Mouse (Mus musculus) thymus, adult 2 months (tissue): ENCODE measurements at regions not wholly inside any gene's neighbourhood (a gene's known extent, or its start where the extent isn't known, plus 50 kb on each side); places are given as distances from the start of the nearest gene placed in this dataset.

Experiments used
- DNase-seq: peaks from one replicate; pipeline ENCODE4 v3.0.0; 2021
- H3K27ac ChIP-seq: fragments of 200-500 bp; 2 replicates; pipeline ENCODE4 v1.5.1; 2012; ENCODE audit warnings: low read length, control low read depth; ENCODE audit not compliant: control insufficient read depth, insufficient read depth
- H3K27me3 ChIP-seq: fragments of 200-500 bp; 2 replicates; pipeline ENCODE4 v1.6.1; 2012; ENCODE audit warnings: mild to moderate bottlenecking, low read length, moderate library complexity, mixed read lengths; ENCODE audit not compliant: control insufficient read depth, insufficient read depth
- H3K36me3 ChIP-seq: fragments of 200-500 bp; 2 replicates; pipeline ENCODE4 v1.6.1; 2012; ENCODE audit warnings: mild to moderate bottlenecking, low read length, moderate library complexity; ENCODE audit not compliant: control insufficient read depth, insufficient read depth
- H3K4me1 ChIP-seq: fragments of 200-500 bp; replicated peaks from 2 replicates; pipeline ENCODE4 v1.6.1; 2012; ENCODE audit warnings: low read length; ENCODE audit not compliant: control insufficient read depth, insufficient read depth
- H3K4me3 ChIP-seq: fragments of 200-500 bp; 2 replicates; pipeline ENCODE4 v1.5.1; 2012; ENCODE audit warnings: mild to moderate bottlenecking, low read length, control low read depth, moderate library complexity; ENCODE audit not compliant: control insufficient read depth, insufficient read depth
- CTCF ChIP-seq: fragments of 200-500 bp; IDR thresholded peaks from 2 replicates; pipeline ENCODE4 v1.5.1; 2012; ENCODE audit warnings: mild to moderate bottlenecking, control low read depth, low read length, moderate library complexity, borderline replicate concordance; ENCODE audit not compliant: control insufficient read depth, poor library complexity, insufficient read depth; ENCODE audit errors: extremely low read depth
- POLR2A ChIP-seq: fragments of 200-500 bp; IDR thresholded peaks from 2 replicates; pipeline ENCODE4 v1.6.1; 2012; ENCODE audit warnings: mild to moderate bottlenecking, low read length, control low read depth, moderate library complexity; ENCODE audit not compliant: control insufficient read depth, poor library complexity, insufficient read depth; ENCODE audit errors: extremely low read depth
- WGBS: fragments of 180-500 bp; shearing (Covaris S2); methylation state at CpG from one replicate; pipeline ENCODE4 v1.1.7; 2018; 5-methylcytosine and 5-hydroxymethylcytosine counted together

GRCm38 (mm10) chr4:124400136-124400675 lies 210.4 kb downstream of the 3100002H09Rik start:
- 80% methylated on average over 6 of the region's 6 CpGs for WGBS

GRCm38 (mm10) chr4:124398354-124398753 lies 212.2 kb downstream of the 3100002H09Rik start:
- TF ChIP-seq POLR2A, result no peak
- TF ChIP-seq CTCF, result no peak
- H3K27ac ChIP-seq, result no peak overlapping the region
- no peaks in the 10 kb centered on the region for H3K36me3 ChIP-seq
- no peak for DNase-seq
- no peak overlapping the region for H3K4me3 ChIP-seq
- H3K27me3 ChIP-seq, result no peaks in the 10 kb centered on the region
- 26% methylated on average over 9 of the region's 9 CpGs for WGBS
- no peaks in the 10 kb centered on the region for H3K4me1 ChIP-seq

More at GRCm38 (mm10) chr4:124400136-124400675, 210.4 kb downstream of the 3100002H09Rik start:
- TF ChIP-seq POLR2A (no peak), CTCF (no peak)
- DNase-seq, result no peak
- H3K27me3 ChIP-seq, result no peaks in the 10 kb centered on the region
- H3K36me3 ChIP-seq, result no peaks in the 10 kb centered on the region
- H3K4me1 ChIP-seq, result no peaks in the 10 kb centered on the region
- no peak overlapping the region for H3K27ac ChIP-seq
- H3K4me3 ChIP-seq, result no peak overlapping the region

GRCm38 (mm10) chr4:124396566-124397283 lies 213.9 kb downstream of the 3100002H09Rik start:
- H3K27me3 ChIP-seq, result no peaks in the 10 kb centered on the region
- WGBS, result 53% methylated on average over 13 of the region's 13 CpGs
- no peaks in the 10 kb centered on the region for H3K36me3 ChIP-seq
- H3K27ac ChIP-seq, result no peak overlapping the region
- TF ChIP-seq POLR2A (no peak), CTCF (no peak)
- no peaks in the 10 kb centered on the region for H3K4me1 ChIP-seq
- no peak for DNase-seq
- no peak overlapping the region for H3K4me3 ChIP-seq

GRCm38 (mm10) chr4:124395966-124396395 lies 214.6 kb downstream of the 3100002H09Rik start:
- H3K4me1 ChIP-seq, result no peaks in the 10 kb centered on the region
- H3K36me3 ChIP-seq, result no peaks in the 10 kb centered on the region
- H3K27me3 ChIP-seq, result no peaks in the 10 kb centered on the region
- no peak overlapping the region for H3K27ac ChIP-seq
- no peak for DNase-seq
- TF ChIP-seq POLR2A, result no peak
- no peak for TF ChIP-seq CTCF
- WGBS, result 79% methylated on average over 7 of the region's 7 CpGs
- H3K4me3 ChIP-seq, result no peak overlapping the region

- H3K27ac ChIP-seq, result no peak overlapping the region
- no peak overlapping the region for H3K4me3 ChIP-seq
- 92% methylated on average over 14 of the region's 14 CpGs for WGBS
- no peaks in the 10 kb centered on the region for H3K4me1 ChIP-seq
- H3K27me3 ChIP-seq, result no peaks in the 10 kb centered on the region
- DNase-seq, result no peak
- TF ChIP-seq CTCF, result no peak
- TF ChIP-seq POLR2A, result no peak
- no peaks in the 10 kb centered on the region for H3K36me3 ChIP-seq
These were observed 215.3 kb downstream of the 3100002H09Rik start for GRCm38 (mm10) chr4:124395069-124395965.

- 70% methylated on average over 10 of the region's 10 CpGs for WGBS
These were observed 217.0 kb downstream of the 3100002H09Rik start for GRCm38 (mm10) chr4:124393595-124393994.

More at GRCm38 (mm10) chr4:124393595-124393994, 217.0 kb downstream of the 3100002H09Rik start:
- H3K4me1 ChIP-seq, result no peaks in the 10 kb centered on the region
- H3K36me3 ChIP-seq, result no peaks in the 10 kb centered on the region
- no peak for TF ChIP-seq CTCF
- TF ChIP-seq POLR2A, result no peak
- no peak overlapping the region for H3K27ac ChIP-seq
- DNase-seq, result no peak
- no peaks in the 10 kb centered on the region for H3K27me3 ChIP-seq
- H3K4me3 ChIP-seq, result no peak overlapping the region
